18 mouse cellular contexts compared by ENCODE assay signal in genomic region chr3:20007275-20007674, GRCm38 (mm10). TPM values are rescaled to one million over a fixed set of nuclear protein-coding genes. Genes with fewer than 3 reads are reported as not detected.
A peak's percentile ranks its signal among the peaks of the same experiment; 100 is the strongest.
DNase-seq lines count a peak whose midpoint lies in the region; ATAC-seq lines count a peak whose summit lies in the region.
"Had no signal": no experiment of that assay in that cellular context is flagged by ENCODE, and none has a peak within 500 bp of the region (broad histone marks: within the 10 kb centered on the region; RNA-seq: fewer than 3 reads in every experiment).

No protein-coding gene starts in this region.

- no peak overlapping the region for H3K27ac ChIP-seq in intestine, embryonic 15.5 days
- no peak overlapping the region for H3K27ac ChIP-seq in intestine, embryonic 16.5 days (ENCODE audit: low read length)
- H3K27ac ChIP-seq: embryonic facial prominence, embryonic 10.5 days; embryonic facial prominence, embryonic 12.5 days; forebrain, embryonic 13.5 days; forebrain, embryonic 15.5 days had no signal

- peak; percentile 86 for ATAC-seq in intestine, embryonic 15.5 days
- peak; percentile 85 for ATAC-seq in intestine, embryonic 16.5 days
- ATAC-seq: forebrain, embryonic 13.5 days; forebrain, embryonic 15.5 days; forebrain, postnatal 0 days had no signal

- peak; percentile 21 for DNase-seq in large intestine, adult 2 months (ENCODE audit: low read depth, low spot score)
- no peak for DNase-seq in c-Kit-positive CD71-positive TER-119-positive erythroid progenitor cells, embryonic 14.5 days (ENCODE audit: low spot score)
- no peak for DNase-seq in frontal cortex, postnatal 10 days (ENCODE audit: low spot score in 2 of 2)
- DNase-seq: adrenal gland, adult 2 months; adrenal gland, postnatal 10 days; adrenal gland, postnatal 25 days; cerebellum, adult 11-12 months; cerebellum, adult 2 months; cerebellum, adult 9-10 months; cerebellum, postnatal 10 days; cerebellum, postnatal 25 days; forebrain, postnatal 0 days had no signal

- H3K27me3 ChIP-seq in intestine, embryonic 15.5 days (replicated peaks) = no peaks in the 10 kb centered on the region
- no peaks in the 10 kb centered on the region for H3K27me3 ChIP-seq in intestine, embryonic 16.5 days (replicated peaks; ENCODE audit: control insufficient read depth, insufficient read depth, low read length)
- H3K27me3 ChIP-seq: embryonic facial prominence, embryonic 12.5 days; forebrain, embryonic 13.5 days; forebrain, embryonic 15.5 days had no signal

- no peaks in the 10 kb centered on the region for H3K4me1 ChIP-seq in intestine, embryonic 15.5 days (replicated peaks)
- no peaks in the 10 kb centered on the region for H3K4me1 ChIP-seq in intestine, embryonic 16.5 days (ENCODE audit: control insufficient read depth, insufficient read depth, low read length)
- H3K4me1 ChIP-seq: forebrain, embryonic 13.5 days; forebrain, embryonic 15.5 days had no signal

- WGBS in intestine, embryonic 15.5 days = 79% methylated on average over 4 of the region's 4 CpGs
- 68% methylated on average over 4 of the region's 4 CpGs for WGBS in intestine, embryonic 16.5 days
- 39% methylated on average over 4 of the region's 4 CpGs for WGBS in large intestine, adult 2 months

- H3K36me3 ChIP-seq in intestine, embryonic 15.5 days = no peaks in the 10 kb centered on the region
- peaks cover 2% of the 10 kb centered on the region; the same call in 1 of the 2 replicates for H3K36me3 ChIP-seq in intestine, embryonic 16.5 days (ENCODE audit: control insufficient read depth, insufficient read depth, low read length)

- H3K9me3 ChIP-seq in intestine, embryonic 15.5 days = no peaks in the 10 kb centered on the region
- no peaks in the 10 kb centered on the region for H3K9me3 ChIP-seq in intestine, embryonic 16.5 days (ENCODE audit: control insufficient read depth, low read length)
- H3K9me3 ChIP-seq: embryonic facial prominence, embryonic 10.5 days; embryonic facial prominence, embryonic 12.5 days; forebrain, embryonic 13.5 days; forebrain, embryonic 15.5 days had no signal

- H3K4me3 ChIP-seq in intestine, embryonic 15.5 days (replicated peaks) = no peak overlapping the region
- no peak overlapping the region for H3K4me3 ChIP-seq in intestine, embryonic 16.5 days (ENCODE audit: low read length)
- H3K4me3 ChIP-seq: embryonic facial prominence, embryonic 10.5 days; embryonic facial prominence, embryonic 12.5 days; forebrain, embryonic 13.5 days; forebrain, embryonic 15.5 days had no signal

- H3K4me2 ChIP-seq in intestine, embryonic 15.5 days (replicated peaks) = no peak overlapping the region
- no peak overlapping the region for H3K4me2 ChIP-seq in intestine, embryonic 16.5 days (ENCODE audit: low read depth, low read length)
- H3K4me2 ChIP-seq: embryonic facial prominence, embryonic 12.5 days; forebrain, embryonic 13.5 days; forebrain, embryonic 15.5 days had no signal

- no peak overlapping the region for H3K9ac ChIP-seq in intestine, embryonic 15.5 days
- H3K9ac ChIP-seq in intestine, embryonic 16.5 days (ENCODE audit: low read depth, low read length) = no peak overlapping the region
- H3K9ac ChIP-seq: embryonic facial prominence, embryonic 12.5 days; forebrain, embryonic 13.5 days; forebrain, embryonic 15.5 days; forebrain, postnatal 0 days had no signal

RNA-seq across cellular contexts. Expression of gene Hps3, which starts 27.8 kb away (rescaled TPM):
- polyA plus RNA-seq in intestine, embryonic 15.5 days (2015; fragmentation: Nextera tagmentation; extraction: Ambion mirVana) = 9.4 and 11.0 TPM in 2 replicates
- 9.7 and 9.8 TPM in 2 replicates for polyA plus RNA-seq in intestine, embryonic 16.5 days (2015; fragmentation: Nextera tagmentation; extraction: Ambion mirVana)
- polyA plus RNA-seq in large intestine, adult 2 months (2012; rRNA removed) = 3.6 and 8.7 TPM in 2 replicates

RNA-seq across cellular contexts. Expression of gene Hltf, which starts 50.3 kb away (rescaled TPM):
- 14.9 and 15.0 TPM in 2 replicates for polyA plus RNA-seq in intestine, embryonic 15.5 days (2015; fragmentation: Nextera tagmentation; extraction: Ambion mirVana)
- 14.0 and 16.3 TPM in 2 replicates for polyA plus RNA-seq in intestine, embryonic 16.5 days (2015; fragmentation: Nextera tagmentation; extraction: Ambion mirVana)
- 2.3 and 3.8 TPM in 2 replicates for polyA plus RNA-seq in large intestine, adult 2 months (2012; rRNA removed)

RNA-seq across cellular contexts. Expression of gene Cp, which starts 50.4 kb away (rescaled TPM):
- 1.1 and 1.5 TPM in 2 replicates for polyA plus RNA-seq in intestine, embryonic 15.5 days (2015; fragmentation: Nextera tagmentation; extraction: Ambion mirVana)
- polyA plus RNA-seq in intestine, embryonic 16.5 days (2015; fragmentation: Nextera tagmentation; extraction: Ambion mirVana) = 1.4 and 1.8 TPM in 2 replicates
- 4.0 and 4.9 TPM in 2 replicates for polyA plus RNA-seq in large intestine, adult 2 months (2012; rRNA removed)
